Mouse (Mus musculus): Measurements from ENCODE around the gene Smc3.
A peak's percentile ranks its signal among the peaks of the same experiment; 100 is the strongest.

- TF ChIP-seq POLR2A (IDR thresholded peaks at IDR 0.05; ENCODE audit: insufficient read length, low read depth) (peak; percentile 85), USF1 (IDR thresholded peaks at IDR 0.05; ENCODE audit: low read depth) (peak; percentile 92), MAX (IDR thresholded peaks at IDR 0.05; ENCODE audit: low read depth) (no peak), CEBPB (IDR thresholded peaks at IDR 0.05; ENCODE audit: insufficient read depth, poor library complexity, severe bottlenecking) (no peak), TCF12 (IDR thresholded peaks at IDR 0.05; ENCODE audit: insufficient read depth, poor library complexity, severe bottlenecking) (no peak), POLR2AphosphoS2 (IDR thresholded peaks at IDR 0.05; ENCODE audit: insufficient read length, low read depth) (peak; percentile 85), MYOG (IDR thresholded peaks at IDR 0.05; ENCODE audit: control insufficient read depth in 1 of 3, insufficient read depth in 1 of 3, insufficient read length in 2 of 3, low read depth in 2 of 3) (no peak), E2F4 (IDR thresholded peaks at IDR 0.05; ENCODE audit: insufficient read depth) (peak; percentile 50), MYOD1 (IDR thresholded peaks at IDR 0.05; ENCODE audit: control insufficient read depth in 1 of 3, insufficient read length in 2 of 3, low read depth in 2 of 3) (no peak), REST (IDR thresholded peaks at IDR 0.05; ENCODE audit: insufficient read depth, insufficient read length) (no peak), TCF3 (IDR thresholded peaks at IDR 0.05; ENCODE audit: insufficient read length, low read depth) (no peak)
These were observed at the start of gene Smc3 for GRCm38 (mm10) chr19:53599757-53600539.

Data from myocyte (in vitro differentiated cells).